Mouse (Mus musculus) frontal cortex, adult 2 months (tissue): ENCODE results near the gene Kdr. TPM values are rescaled to one million over a fixed set of nuclear protein-coding genes. Genes with fewer than 3 reads are reported as not detected.

Source experiments
- DNase-seq, 2 experiments: peaks; one replicate each; pipeline ENCODE4 v3.0.0; 2022; ENCODE audit warnings: low spot score in 1 of 2; ENCODE audit errors: extremely low spot score in 1 of 2
- polyA plus RNA-seq: library from polyadenylated mRNA; depleted of rRNA; stranded (reverse); fragments of >200 nt; gene quantifications from 2 replicates; pipeline ENCODE4 v1.2.3, GENCODE M21; 2012; rRNA removed

Kdr gene
- polyA plus RNA-seq: 7.3 and 9.8 TPM in 2 replicates

- peak in 1 of 2 experiments; percentile 33 for DNase-seq
These were observed at the start of gene Kdr for GRCm38 (mm10) chr5:75978374-75979100. TSS of gene Kdr (minus strand) at chr5:75978458.

GRCm38 (mm10) chr5:76026805-76027204 lies 48.5 kb upstream of the Kdr start:
- no peak for DNase-seq

GRCm38 (mm10) chr5:76025996-76026665 lies 47.9 kb upstream of the Kdr start:
- peak in 1 of 2 experiments; percentile 56 for DNase-seq

- no peak for DNase-seq
These were observed 44.9 kb upstream of the Kdr start for GRCm38 (mm10) chr5:76023011-76023773.

DNA sequence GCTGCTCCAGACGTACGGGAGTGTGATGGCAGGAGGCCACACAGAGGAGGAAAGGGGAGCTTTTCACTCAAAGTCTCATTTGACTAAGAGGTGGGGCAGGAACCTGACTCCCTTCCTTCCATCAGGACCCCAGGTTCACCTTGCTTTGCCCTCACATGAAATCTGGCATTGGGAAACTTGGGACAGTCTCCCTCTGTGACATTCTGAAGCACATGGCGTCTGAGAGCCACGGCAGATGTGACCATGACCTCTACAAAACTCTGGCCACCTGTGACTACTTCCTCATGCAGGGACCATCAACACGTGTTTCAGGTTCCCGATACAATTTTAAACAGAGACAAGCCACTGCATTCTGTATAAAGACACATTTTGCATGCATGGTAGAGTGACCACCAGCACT lies 44.2 kb upstream of the Kdr start:
- DNase-seq: no peak

GRCm38 (mm10) chr5:76018321-76018720 lies 40.1 kb upstream of the Kdr start:
- no peak for DNase-seq

GRCm38 (mm10) chr5:76016086-76016485 lies 37.8 kb upstream of the Kdr start:
- DNase-seq: no peak

- no peak for DNase-seq
These were observed 35.7 kb upstream of the Kdr start for GRCm38 (mm10) chr5:76013881-76014431.

DNA sequence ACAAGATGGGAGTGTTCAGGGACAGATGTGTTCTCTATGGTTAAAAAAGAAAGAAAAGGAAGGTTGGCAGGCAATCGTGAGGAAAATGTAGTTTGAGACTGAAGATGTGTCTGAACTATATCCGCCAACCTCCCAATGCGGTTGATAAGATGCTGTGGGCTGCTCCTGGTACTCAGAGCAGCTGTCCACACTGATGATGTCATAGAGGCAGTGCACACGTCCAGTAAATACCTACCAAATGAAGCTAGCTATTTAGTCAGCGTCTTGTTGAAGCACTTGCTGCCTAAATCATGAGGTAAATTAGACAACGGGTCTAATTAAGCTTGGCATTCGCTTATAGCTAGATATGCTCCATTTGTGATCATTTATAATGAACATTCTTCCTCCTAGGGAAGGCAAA lies 28.1 kb upstream of the Kdr start:
- no peak for DNase-seq

DNA sequence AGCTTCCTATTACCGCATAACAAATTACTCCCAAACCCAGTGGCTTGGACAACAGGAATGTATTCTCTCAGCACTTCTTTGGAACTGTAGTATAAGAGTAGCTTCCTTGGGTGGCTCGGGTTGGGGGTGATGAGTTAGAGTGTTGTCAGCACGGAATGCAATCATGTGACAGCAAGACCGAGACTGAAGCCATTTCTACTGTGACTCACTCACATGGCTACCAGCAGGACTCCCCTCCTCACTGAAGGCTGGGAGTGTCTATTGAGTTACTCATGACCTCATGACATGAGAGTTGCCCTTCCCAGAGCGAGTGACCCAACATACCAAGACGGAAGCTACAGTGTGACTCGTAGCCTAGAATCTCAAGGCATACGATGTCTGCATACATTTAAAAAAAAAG lies 12.0 kb upstream of the Kdr start:
- DNase-seq: no peak

- DNase-seq: no peak
These were observed 9.3 kb upstream of the Kdr start for GRCm38 (mm10) chr5:75987530-75987929.

- DNase-seq: no peak
These were observed 2.5 kb upstream of the Kdr start for GRCm38 (mm10) chr5:75980521-75981311.

- no peak for DNase-seq
These were observed 850 bp upstream of the Kdr start for GRCm38 (mm10) chr5:75979108-75979507.

- peak in 1 of 2 experiments; percentile 28 for DNase-seq
These were observed 551 bp downstream of the Kdr start for GRCm38 (mm10) chr5:75977441-75978373.

GRCm38 (mm10) chr5:75976696-75977095 lies 1.6 kb downstream of the Kdr start:
- no peak for DNase-seq

- DNase-seq: no peak
These were observed 2.9 kb downstream of the Kdr start for GRCm38 (mm10) chr5:75975398-75975797.

- DNase-seq: no peak
These were observed 3.6 kb downstream of the Kdr start for GRCm38 (mm10) chr5:75974543-75975130.

DNA sequence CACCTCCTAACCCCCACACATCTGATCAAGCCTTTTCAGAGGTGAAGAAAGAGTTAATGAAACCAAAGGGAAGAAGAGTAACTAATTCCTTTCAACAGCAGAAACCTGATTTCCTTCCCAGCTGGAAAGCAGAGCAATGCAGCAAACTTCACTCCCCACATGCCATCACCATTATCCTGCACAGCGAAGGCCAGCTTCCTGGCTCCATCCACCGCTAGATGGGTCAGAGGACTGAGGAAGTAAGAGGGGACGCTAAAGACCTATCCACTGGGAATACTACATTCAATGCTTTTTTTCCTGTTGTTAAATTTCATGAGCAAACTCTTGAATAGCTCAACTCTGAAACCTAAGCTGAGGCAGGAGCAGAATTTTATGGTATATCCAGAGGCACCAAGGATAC lies 8.4 kb downstream of the Kdr start:
- no peak for DNase-seq

- no peak for DNase-seq
These were observed 15.7 kb downstream of the Kdr start for GRCm38 (mm10) chr5:75962558-75962957.
